Mouse (Mus musculus) heart, embryonic 14.5 days (tissue): ENCODE results near the gene Mtg2. TPM values are rescaled to one million over a fixed set of nuclear protein-coding genes. Genes with fewer than 3 reads are reported as not detected.

Experiments used
- ATAC-seq: fragments of 200-750 bp; cut with Nextera tagmentation; 2 replicates; pipeline ENCODE4 v1.8.0; 2017; ENCODE audit warnings: low read depth, moderate TSS enrichment; ENCODE audit not compliant: insufficient number of reproducible peaks, insufficient read depth, low FRiP score
- H3K27ac ChIP-seq, 2 experiments: fragments of 200-500 bp in 1 of 2; fragments of 300-500 bp in 1 of 2; sonication (generic) in 1 of 2; replicated peaks in 1 of 2; 2 replicates each; pipeline ENCODE4 v1.5.1; 2012 to 2014; ENCODE audit warnings: low read depth in 2 of 2, low read length in 2 of 2, control low read depth in 1 of 2, mild to moderate bottlenecking in 1 of 2, mixed read lengths in 1 of 2; ENCODE audit not compliant: control insufficient read depth in 1 of 2, insufficient read depth in 1 of 2
- H3K27me3 ChIP-seq: fragments of 300-500 bp; sonication (generic); 2 replicates; pipeline ENCODE4 v1.6.1; 2014; ENCODE audit warnings: mild to moderate bottlenecking, low read length, control low read depth; ENCODE audit not compliant: control insufficient read depth, insufficient read depth
- H3K36me3 ChIP-seq: fragments of 300-500 bp; sonication (generic); 2 replicates; pipeline ENCODE4 v1.6.1; 2014; ENCODE audit warnings: mild to moderate bottlenecking, control low read depth, low read length, mixed read lengths; ENCODE audit not compliant: control insufficient read depth, insufficient read depth
- H3K4me1 ChIP-seq, 2 experiments: fragments of 200-500 bp in 1 of 2; fragments of 300-500 bp in 1 of 2; sonication (generic) in 1 of 2; 2 replicates each; pipeline ENCODE4 v1.6.1; 2012 to 2014; ENCODE audit warnings: low read length in 2 of 2, control low read depth in 1 of 2, mixed read lengths in 1 of 2; ENCODE audit not compliant: control insufficient read depth in 2 of 2, insufficient read depth in 2 of 2
- H3K4me2 ChIP-seq: fragments of 300-500 bp; sonication (generic); 2 replicates; pipeline ENCODE4 v1.6.1; 2014; ENCODE audit warnings: mild to moderate bottlenecking, low read length
- H3K4me3 ChIP-seq, 2 experiments: fragments of 200-500 bp in 1 of 2; fragments of 300-500 bp in 1 of 2; sonication (generic) in 1 of 2; 2 replicates each; pipeline ENCODE4 v1.5.1; 2012 to 2014; ENCODE audit warnings: low read length in 2 of 2, mild to moderate bottlenecking in 2 of 2, control low read depth in 1 of 2, low read depth in 1 of 2, moderate library complexity in 1 of 2; ENCODE audit not compliant: control insufficient read depth in 1 of 2, insufficient read depth in 1 of 2
- H3K9ac ChIP-seq: fragments of 300-500 bp; sonication (generic); 2 replicates; pipeline ENCODE4 v1.6.1; 2014; ENCODE audit warnings: mild to moderate bottlenecking, low read length
- H3K9me3 ChIP-seq: fragments of 300-500 bp; sonication (generic); 2 replicates; pipeline ENCODE4 v1.6.1; 2016; ENCODE audit warnings: low read length, control low read depth; ENCODE audit not compliant: control insufficient read depth
- WGBS: fragments of 180-500 bp; shearing (Covaris S2); extraction: QIAGEN DNeasy Blood & Tissue Kit; methylation state at CpG from one replicate; pipeline ENCODE4 v1.1.7; 2014; 5-methylcytosine and 5-hydroxymethylcytosine counted together
- polyA plus RNA-seq: library from polyadenylated mRNA; unstranded; fragments of >200 nt; fragmentation: Nextera tagmentation; extraction: Ambion mirVana; gene quantifications from 2 replicates; pipeline ENCODE4 v1.2.1, GENCODE M21; 2014

The Mtg2 gene
- polyA plus RNA-seq = 24.9 and 27.9 TPM in 2 replicates

DNA sequence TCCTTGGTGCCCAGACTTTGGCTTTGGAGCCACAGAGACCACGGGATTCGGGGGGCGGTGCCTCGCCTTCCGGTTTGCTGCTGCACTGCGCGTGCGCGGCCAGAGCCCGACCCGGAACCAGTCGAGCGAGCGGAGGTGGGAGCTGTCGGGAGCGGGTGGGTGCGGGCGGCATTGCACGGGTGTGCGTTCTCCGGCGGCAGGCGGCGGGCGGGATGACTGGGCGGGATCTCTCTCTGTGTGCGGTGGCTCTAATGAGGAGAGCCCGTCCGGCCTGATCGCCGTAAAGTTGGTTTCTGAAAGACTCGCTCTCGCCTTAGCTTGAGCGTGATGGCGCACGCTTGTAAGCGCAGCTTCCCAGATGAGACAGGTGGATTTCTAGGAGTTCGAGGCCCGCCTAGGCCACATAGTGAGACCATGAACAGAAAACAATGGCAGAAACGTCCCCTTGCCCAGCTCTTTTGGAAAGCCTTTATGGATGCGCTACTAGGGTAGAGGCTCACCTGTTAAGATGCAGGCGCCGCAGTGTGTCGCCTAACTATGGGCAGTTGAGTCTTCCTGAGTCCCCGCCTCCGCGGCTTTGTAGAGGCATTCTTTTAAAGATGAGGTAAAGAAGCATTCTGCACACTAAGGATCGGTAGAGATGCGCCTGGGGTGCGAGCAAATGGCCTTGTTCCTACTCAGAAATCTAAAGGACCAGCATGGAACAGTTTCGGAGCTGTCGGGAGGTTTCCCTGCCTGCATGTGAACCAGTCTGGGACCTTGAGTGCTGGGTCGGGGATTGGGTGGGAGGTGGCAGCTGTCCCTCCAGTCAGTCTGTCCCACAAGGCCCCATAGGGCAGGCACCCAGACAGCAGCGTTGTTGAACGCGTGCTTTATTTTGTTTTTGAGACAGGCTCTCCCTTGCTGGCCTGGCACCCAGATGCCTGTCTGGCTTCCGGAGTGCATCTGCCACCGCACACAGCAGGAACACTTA lies at the start of gene Mtg2:
Gene Mtg2, plus strand, starts transcription at position 108 of the 973 bp plus-strand sequence.
- ATAC-seq = peak; percentile 90
- no peaks in the 10 kb centered on the region for H3K9me3 ChIP-seq
- H3K4me3 ChIP-seq = peak within 1 kb of the TSS; percentile 66 to 84
- peaks cover 29% of the 10 kb centered on the region for H3K36me3 ChIP-seq
- H3K27ac ChIP-seq = peak within 1 kb of the TSS; percentile 52 to 69
- H3K27me3 ChIP-seq = no peaks in the 10 kb centered on the region
- peaks cover 8 to 11% of the 10 kb centered on the region in 2 experiments for H3K4me1 ChIP-seq
- 4% methylated on average over 58 of the region's 58 CpGs for WGBS
- H3K9ac ChIP-seq = peak within 1 kb of the TSS; percentile 83
- H3K4me2 ChIP-seq = peak within 1 kb of the TSS; percentile 88

DNA sequence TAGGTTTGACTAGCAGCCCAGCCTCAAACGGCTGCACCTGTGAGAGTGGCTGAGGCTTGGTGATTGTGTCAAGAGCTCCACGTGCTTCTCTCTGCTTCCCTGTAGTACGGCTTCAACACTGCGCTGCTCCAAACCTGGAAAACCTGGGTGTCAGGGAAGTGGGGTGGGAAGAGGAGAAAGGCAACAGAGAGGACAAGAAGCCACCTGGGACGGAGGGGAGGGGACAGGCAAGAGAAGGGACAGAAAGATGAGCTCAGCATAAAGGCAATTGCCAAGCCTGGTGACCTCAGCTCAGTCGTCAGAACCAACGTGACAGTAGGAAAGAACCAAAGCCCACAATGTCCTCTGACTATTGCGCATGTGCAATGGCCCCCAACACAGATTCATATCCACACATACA lies 49.5 kb upstream of the Mtg2 start:
- peaks cover 6 to 17% of the 10 kb centered on the region in 2 experiments for H3K4me1 ChIP-seq
- no peak for ATAC-seq
- H3K9me3 ChIP-seq = no peaks in the 10 kb centered on the region
- no peak overlapping the region for H3K4me2 ChIP-seq
- no peak overlapping the region for H3K27ac ChIP-seq
- H3K36me3 ChIP-seq = no peaks in the 10 kb centered on the region
- peaks cover 10% of the 10 kb centered on the region; the same call in 1 of the 2 replicates for H3K27me3 ChIP-seq
- no peak overlapping the region for H3K9ac ChIP-seq
- 72% methylated on average over 8 of the region's 8 CpGs for WGBS
- no peak overlapping the region for H3K4me3 ChIP-seq

DNA sequence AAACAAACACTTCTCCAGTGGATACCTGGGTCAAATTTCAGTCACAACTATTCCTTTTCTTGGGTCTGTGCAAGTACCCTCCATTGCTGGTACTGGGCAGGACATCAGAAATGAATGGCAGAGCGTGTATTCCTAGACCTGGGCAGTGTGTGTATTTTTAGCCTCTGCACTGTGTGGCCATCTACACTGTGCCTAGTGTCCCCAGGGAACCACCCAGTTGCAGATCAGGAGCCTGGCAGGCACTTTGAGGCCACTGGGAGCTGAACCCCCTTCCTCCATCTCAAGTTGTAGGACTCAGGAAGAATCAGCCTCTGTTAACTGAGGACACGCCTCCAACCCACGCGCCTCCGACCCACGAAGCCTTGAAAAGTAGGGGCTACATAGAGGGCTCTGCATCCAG lies 47.6 kb upstream of the Mtg2 start:
- ATAC-seq = no peak
- Histone ChIP-seq H3K27ac (no peak overlapping the region), H3K36me3 (peaks cover 7% of the 10 kb centered on the region; the same call in 1 of the 2 replicates), H3K4me1 (peaks cover 22 to 35% of the 10 kb centered on the region in 2 experiments), H3K27me3 (peaks cover 10% of the 10 kb centered on the region; the same call in 1 of the 2 replicates), H3K4me3 (no peak overlapping the region), H3K9me3 (no peaks in the 10 kb centered on the region), H3K4me2 (no peak overlapping the region), H3K9ac (no peak overlapping the region)
- 58% methylated on average over 6 of the region's 6 CpGs for WGBS

DNA sequence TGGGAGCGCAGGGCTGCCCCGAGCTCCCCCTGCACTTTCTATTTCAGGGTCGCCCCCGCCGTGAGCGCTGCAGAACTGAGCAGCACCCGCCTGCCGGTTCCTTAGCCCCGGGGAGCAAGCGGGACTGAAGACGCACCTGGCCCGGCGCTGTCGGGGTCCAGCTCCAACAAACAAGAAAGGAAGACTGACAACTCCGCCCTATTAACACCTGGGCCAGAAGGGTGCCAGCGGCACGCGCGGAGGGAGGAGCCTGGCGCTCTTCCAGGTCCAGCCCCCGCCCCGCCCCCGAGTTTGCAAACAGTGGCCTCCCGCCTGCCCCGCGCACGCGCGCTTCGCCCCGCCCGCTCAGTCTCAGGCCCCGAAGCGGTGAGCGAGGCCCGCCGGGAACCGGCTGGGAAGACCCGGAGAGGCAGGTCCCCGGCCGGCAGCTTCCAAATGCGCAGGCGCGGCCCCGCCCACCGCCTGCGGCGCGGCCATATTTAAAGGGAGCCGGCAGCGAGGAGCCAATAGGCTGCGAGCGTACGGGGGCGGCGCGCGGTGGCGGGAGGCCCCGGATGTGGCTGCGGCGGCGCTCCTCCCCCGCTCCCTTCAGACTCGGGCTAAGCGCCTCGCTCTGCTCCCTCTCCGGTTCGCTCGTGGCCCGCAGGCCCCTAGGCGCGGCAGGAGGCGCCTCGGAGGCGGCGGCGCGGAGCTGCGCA lies 45.8 kb upstream of the Mtg2 start, which contains the start of gene Lsm14b:
Gene Lsm14b, plus strand, starts transcription at position 587 of the 698 bp plus-strand sequence.
- peak within 1 kb of the TSS; percentile 74 to 92 for H3K27ac ChIP-seq
- no peaks in the 10 kb centered on the region for H3K9me3 ChIP-seq
- WGBS = under 1% methylated on average over 65 of the region's 80 CpGs
- H3K4me2 ChIP-seq = peak within 1 kb of the TSS; percentile 91
- H3K27me3 ChIP-seq = peaks cover 10% of the 10 kb centered on the region; the same call in 1 of the 2 replicates
- peaks cover 29 to 47% of the 10 kb centered on the region in 2 experiments for H3K4me1 ChIP-seq
- peak within 1 kb of the TSS; percentile 92 to 96 for H3K4me3 ChIP-seq
- peaks cover 25% of the 10 kb centered on the region for H3K36me3 ChIP-seq
- peak within 1 kb of the TSS; percentile 96 for H3K9ac ChIP-seq
- peak; percentile 95 for ATAC-seq

DNA sequence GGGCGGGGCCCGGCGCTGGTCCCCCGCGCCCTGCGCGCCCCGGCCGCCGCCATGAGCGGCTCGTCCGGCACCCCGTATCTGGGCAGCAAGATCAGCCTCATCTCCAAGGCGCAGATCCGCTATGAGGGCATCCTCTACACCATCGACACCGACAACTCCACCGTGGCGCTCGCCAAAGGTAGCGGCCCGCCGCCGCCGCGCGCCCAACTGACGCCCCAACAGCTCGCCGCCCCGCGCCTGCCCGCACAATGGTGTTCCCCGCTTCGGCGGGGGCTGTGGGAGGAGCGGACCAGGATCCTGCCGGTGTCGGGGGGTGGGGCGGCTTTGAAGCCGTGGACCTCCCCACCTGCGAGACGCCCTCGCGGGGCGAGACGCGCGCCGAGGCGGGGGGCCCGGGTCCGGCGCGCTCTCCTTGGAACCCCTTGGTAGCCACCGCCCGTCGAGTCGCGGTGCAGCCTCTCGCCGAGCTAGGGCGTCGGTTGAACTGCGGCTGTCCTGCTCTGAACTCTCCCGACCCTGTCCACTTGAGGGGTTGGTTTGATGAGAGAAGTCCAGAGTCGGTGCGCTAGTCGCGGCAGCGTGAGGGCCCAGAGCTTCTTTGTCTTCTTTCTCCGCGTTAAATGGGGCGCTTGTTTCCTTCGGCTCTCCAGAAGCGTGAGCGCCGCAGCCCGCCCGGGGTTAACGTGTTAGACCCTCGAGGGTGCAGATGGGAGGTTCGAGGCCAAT lies 45.1 kb upstream of the Mtg2 start:
- H3K4me2 ChIP-seq = peak overlapping the region; percentile 91
- peak overlapping the region; percentile 74 to 92 for H3K27ac ChIP-seq
- peak overlapping the region; percentile 88 to 96 for H3K4me3 ChIP-seq
- under 1% methylated on average over 73 of the region's 84 CpGs for WGBS
- H3K9ac ChIP-seq = peak overlapping the region; percentile 96
- peaks cover 32% of the 10 kb centered on the region for H3K36me3 ChIP-seq
- H3K9me3 ChIP-seq = no peaks in the 10 kb centered on the region
- peaks cover 29 to 47% of the 10 kb centered on the region in 2 experiments for H3K4me1 ChIP-seq
- peaks cover 7% of the 10 kb centered on the region; the same call in 1 of the 2 replicates for H3K27me3 ChIP-seq
- ATAC-seq = peak; percentile 3; the same call in 1 of the 2 replicates

DNA sequence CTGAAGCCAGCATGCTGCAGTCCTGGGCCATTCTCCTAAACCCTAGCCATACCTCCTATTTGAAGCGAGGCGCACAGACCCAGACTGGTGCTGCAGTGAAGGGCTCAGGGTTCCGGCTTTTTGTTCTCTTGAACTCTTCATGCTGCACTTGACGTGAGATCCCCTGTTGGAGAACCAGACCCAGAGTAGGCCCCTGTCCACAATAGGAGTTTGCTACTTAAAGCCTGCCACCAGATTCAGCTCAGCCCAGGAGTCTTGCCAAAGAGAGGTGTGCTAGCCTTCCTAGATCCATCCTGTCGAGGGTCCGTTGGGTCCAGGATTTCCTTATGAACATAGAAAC lies 44.6 kb upstream of the Mtg2 start:
- H3K36me3 ChIP-seq = peaks cover 38% of the 10 kb centered on the region
- H3K4me2 ChIP-seq = peak overlapping the region; percentile 91
- WGBS = 11% methylated on average over 6 of the region's 6 CpGs
- H3K4me3 ChIP-seq = peak overlapping the region; percentile 88 to 96
- ATAC-seq = no peak
- peaks cover 29 to 47% of the 10 kb centered on the region in 2 experiments for H3K4me1 ChIP-seq
- 0 out of 2 replicates have a peak, but pooled peaks cover 4% of the 10 kb centered on the region for H3K27me3 ChIP-seq
- H3K9me3 ChIP-seq = no peaks in the 10 kb centered on the region
- peak overlapping the region; percentile 96 for H3K9ac ChIP-seq
- H3K27ac ChIP-seq = no peak overlapping the region

DNA sequence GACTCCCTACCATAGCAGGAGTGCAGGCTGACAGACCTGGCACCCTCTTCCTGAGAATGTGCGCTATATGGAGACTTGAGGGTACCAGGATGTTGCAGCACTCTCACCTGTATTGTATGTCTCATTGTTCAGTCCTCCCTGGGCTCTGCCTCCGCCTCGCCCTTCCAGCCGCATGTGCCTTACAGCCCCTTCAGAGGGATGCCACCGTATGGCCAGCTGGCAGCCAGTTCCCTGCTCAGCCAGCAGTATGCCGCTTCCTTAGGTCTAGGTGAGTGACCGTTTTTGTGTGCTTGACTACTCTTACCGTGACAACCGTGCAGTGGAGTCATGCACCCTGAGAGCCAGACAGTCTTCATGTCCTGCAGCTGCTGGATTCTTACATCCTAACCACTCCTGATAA lies 42.6 kb upstream of the Mtg2 start:
- H3K36me3 ChIP-seq = peaks cover 57% of the 10 kb centered on the region
- H3K4me2 ChIP-seq = peak overlapping the region; percentile 91
- no peaks in the 10 kb centered on the region for H3K27me3 ChIP-seq
- 56% methylated on average over 9 of the region's 9 CpGs for WGBS
- H3K4me3 ChIP-seq = no peak overlapping the region
- no peak for ATAC-seq
- peak overlapping the region; percentile 96; the same call in 1 of the 2 replicates for H3K9ac ChIP-seq
- no peaks in the 10 kb centered on the region for H3K9me3 ChIP-seq
- peaks cover 28 to 48% of the 10 kb centered on the region in 2 experiments for H3K4me1 ChIP-seq
- no peak overlapping the region for H3K27ac ChIP-seq
